Mouse (Mus musculus) heart, embryonic 13.5 days (tissue): ENCODE measurements around the gene Dda1. TPM values are rescaled to one million over a fixed set of nuclear protein-coding genes. Genes with fewer than 3 reads are reported as not detected.

Experiments
- ATAC-seq: fragments of 200-750 bp; cut with Nextera tagmentation; 2 replicates; pipeline ENCODE4 v1.8.0; 2017; ENCODE audit warnings: moderate TSS enrichment; ENCODE audit not compliant: insufficient number of reproducible peaks, low FRiP score, low TSS enrichment; ENCODE audit errors: extremely low read depth
- H3K27ac ChIP-seq: fragments of 300-500 bp; sonication (generic); replicated peaks from 2 replicates; pipeline ENCODE4 v1.5.1; 2015; ENCODE audit warnings: moderate library complexity, mild to moderate bottlenecking, inconsistent platforms
- H3K27me3 ChIP-seq: fragments of 300-500 bp; sonication (generic); replicated peaks from 2 replicates; pipeline ENCODE4 v1.6.1; 2015; ENCODE audit warnings: mild to moderate bottlenecking, inconsistent platforms
- H3K36me3 ChIP-seq: fragments of 300-500 bp; sonication (generic); 2 replicates; pipeline ENCODE4 v1.6.1; 2015; ENCODE audit warnings: mild to moderate bottlenecking, inconsistent platforms
- H3K4me1 ChIP-seq: fragments of 300-500 bp; sonication (generic); 2 replicates; pipeline ENCODE4 v1.6.1; 2015; ENCODE audit warnings: inconsistent platforms
- H3K4me2 ChIP-seq: fragments of 300-500 bp; sonication (generic); 2 replicates; pipeline ENCODE4 v1.6.1; 2015; ENCODE audit warnings: inconsistent platforms, mild to moderate bottlenecking, moderate library complexity
- H3K4me3 ChIP-seq: fragments of 300-500 bp; sonication (generic); 2 replicates; pipeline ENCODE4 v1.5.1; 2015; ENCODE audit warnings: moderate library complexity, mild to moderate bottlenecking, inconsistent platforms
- H3K9ac ChIP-seq: fragments of 300-500 bp; sonication (generic); 2 replicates; pipeline ENCODE4 v1.6.1; 2015; ENCODE audit warnings: inconsistent platforms, mild to moderate bottlenecking, moderate library complexity
- H3K9me3 ChIP-seq: fragments of 300-500 bp; sonication (generic); 2 replicates; pipeline ENCODE4 v1.6.1; 2016; ENCODE audit warnings: inconsistent platforms
- WGBS: fragments of 180-500 bp; shearing (Covaris S2); methylation state at CpG from one replicate; pipeline ENCODE4 v1.1.7; 2015; ENCODE audit warnings: mixed read lengths; 5-methylcytosine and 5-hydroxymethylcytosine counted together
- polyA plus RNA-seq: library from polyadenylated mRNA; unstranded; fragments of >200 nt; fragmentation: Nextera tagmentation; extraction: Ambion mirVana; gene quantifications from 2 replicates; pipeline ENCODE4 v1.2.1, GENCODE M21; 2015

Dda1 gene
- polyA plus RNA-seq, 1 experiment from 2014 or later: 75.6 TPM

DNA sequence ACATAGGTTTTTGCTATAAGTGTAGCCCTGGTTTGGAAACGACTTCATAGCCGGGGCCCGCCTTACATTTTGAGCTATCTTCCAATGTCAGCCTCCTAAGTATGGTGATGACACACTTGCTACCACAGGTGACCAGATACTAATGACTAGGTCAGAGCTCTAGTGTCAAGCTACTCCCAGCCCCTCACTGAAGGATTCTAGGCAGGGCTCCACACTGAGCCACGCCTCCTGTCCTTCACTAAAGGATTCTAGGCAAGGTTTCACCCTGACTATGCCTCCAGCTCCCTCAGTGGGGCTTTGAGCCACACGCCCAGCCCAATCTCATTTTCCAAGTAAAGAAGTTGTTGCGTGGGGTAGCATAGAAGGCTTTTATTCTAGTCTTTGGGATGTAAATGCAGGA is 8.3 kb upstream of the Dda1 start:
- peaks cover 17% of the 10 kb centered on the region for H3K27me3 ChIP-seq
- H3K9me3 ChIP-seq: no peaks in the 10 kb centered on the region
- peaks cover 34% of the 10 kb centered on the region for H3K4me1 ChIP-seq
- WGBS: 83% methylated on average over 6 of the region's 6 CpGs
- peaks cover 52% of the 10 kb centered on the region for H3K36me3 ChIP-seq
- no peak for ATAC-seq
- H3K9ac ChIP-seq: no peak overlapping the region
- H3K4me2 ChIP-seq: no peak overlapping the region
- H3K27ac ChIP-seq: no peak overlapping the region
- no peak overlapping the region for H3K4me3 ChIP-seq

DNA sequence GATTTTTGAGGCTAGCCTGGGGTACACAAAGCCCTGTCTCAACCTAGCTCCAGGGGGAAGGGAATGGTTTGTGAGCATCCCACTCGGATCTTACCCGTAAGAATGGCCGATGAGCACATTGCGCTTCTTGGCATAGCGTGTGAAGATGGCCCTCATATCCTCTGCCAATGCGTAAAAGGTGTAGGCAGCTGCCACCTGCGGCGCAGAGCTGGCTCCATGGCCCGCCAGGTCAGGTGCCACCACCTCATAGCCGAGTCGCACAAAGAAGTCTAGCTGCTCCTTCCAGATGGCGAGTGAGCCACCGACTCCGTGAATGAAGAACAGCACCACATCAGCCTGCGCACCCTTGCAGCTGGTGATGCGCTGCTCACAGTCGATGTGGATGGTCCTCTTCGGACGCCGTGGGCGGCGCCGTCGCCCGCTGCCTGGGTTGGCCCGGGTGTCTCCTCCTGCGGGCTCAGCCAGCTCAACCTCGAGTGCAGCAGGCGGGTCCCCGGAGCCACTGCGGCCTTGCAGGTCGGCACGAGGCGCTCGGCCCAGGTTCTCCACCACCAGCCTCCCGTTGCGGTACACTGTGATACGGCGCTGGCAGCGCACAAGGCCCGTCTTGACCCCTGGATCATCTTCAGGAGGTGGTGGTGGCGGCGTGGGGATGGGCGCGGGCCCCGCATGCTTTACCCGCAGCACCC is 7.7 kb upstream of the Dda1 start:
- Histone ChIP-seq H3K9ac (0 out of 2 replicates have a peak overlapping the region, but pooled peaks have one; percentile 34), H3K27ac (no peak overlapping the region), H3K4me1 (peaks cover 40% of the 10 kb centered on the region), H3K9me3 (no peaks in the 10 kb centered on the region), H3K4me3 (no peak overlapping the region), H3K4me2 (no peak overlapping the region), H3K27me3 (peaks cover 17% of the 10 kb centered on the region), H3K36me3 (peaks cover 58% of the 10 kb centered on the region)
- WGBS: 65% methylated on average over 47 of the region's 47 CpGs
- ATAC-seq: no peak

DNA sequence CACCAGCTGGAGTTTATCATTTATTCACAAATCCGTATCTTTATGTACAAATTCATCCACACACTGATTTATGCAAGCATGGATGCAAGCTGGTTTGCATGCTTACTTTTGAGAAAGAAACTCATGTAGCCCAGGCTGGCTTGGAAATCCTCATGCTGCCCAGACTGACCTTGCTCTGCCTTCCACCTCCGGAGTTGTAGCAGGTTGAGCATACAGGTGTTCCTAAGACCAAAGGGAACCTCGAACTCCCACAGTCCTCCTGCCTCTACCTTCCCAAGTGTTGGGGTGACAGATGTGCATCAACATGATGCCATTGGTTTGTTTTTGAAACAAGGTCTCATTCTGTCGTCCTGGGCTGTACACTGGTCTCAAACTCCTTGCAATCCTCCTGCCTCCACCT is 6.8 kb upstream of the Dda1 start:
- Histone ChIP-seq H3K4me3 (peak overlapping the region; percentile 69), H3K4me2 (peak overlapping the region; percentile 95), H3K9me3 (no peaks in the 10 kb centered on the region), H3K27ac (no peak overlapping the region), H3K4me1 (peaks cover 36% of the 10 kb centered on the region), H3K36me3 (peaks cover 57% of the 10 kb centered on the region), H3K9ac (peak overlapping the region; percentile 86), H3K27me3 (peaks cover 17% of the 10 kb centered on the region)
- no peak for ATAC-seq
- 66% methylated on average over 4 of the region's 4 CpGs for WGBS

DNA sequence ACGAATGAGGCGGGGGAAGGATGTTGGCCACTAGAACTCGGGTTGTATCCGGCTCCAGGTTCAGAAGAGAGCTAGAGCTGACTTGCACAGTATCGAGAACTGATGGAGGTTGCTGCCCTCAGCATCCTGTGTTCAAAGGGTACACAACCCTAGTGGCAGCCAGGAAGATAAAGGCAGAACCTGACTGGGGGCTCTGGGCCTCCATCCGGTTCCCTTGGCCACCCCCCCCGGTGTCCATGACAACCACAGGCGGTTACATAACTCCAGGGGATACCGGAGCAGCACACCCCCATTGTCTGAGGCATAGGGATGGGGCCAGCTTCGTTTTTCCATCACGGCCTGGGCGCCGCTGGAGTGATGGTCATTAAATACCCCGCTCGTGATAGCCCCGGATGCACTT is 6.2 kb upstream of the Dda1 start:
- WGBS: 10% methylated on average over 16 of the region's 16 CpGs
- H3K4me2 ChIP-seq: peak overlapping the region; percentile 95
- peaks cover 51% of the 10 kb centered on the region for H3K36me3 ChIP-seq
- H3K9ac ChIP-seq: peak overlapping the region; percentile 86
- H3K9me3 ChIP-seq: no peaks in the 10 kb centered on the region
- peaks cover 17% of the 10 kb centered on the region for H3K27me3 ChIP-seq
- ATAC-seq: no peak
- H3K4me1 ChIP-seq: peaks cover 36% of the 10 kb centered on the region
- peak overlapping the region; percentile 94 for H3K27ac ChIP-seq
- H3K4me3 ChIP-seq: peak overlapping the region; percentile 69

DNA sequence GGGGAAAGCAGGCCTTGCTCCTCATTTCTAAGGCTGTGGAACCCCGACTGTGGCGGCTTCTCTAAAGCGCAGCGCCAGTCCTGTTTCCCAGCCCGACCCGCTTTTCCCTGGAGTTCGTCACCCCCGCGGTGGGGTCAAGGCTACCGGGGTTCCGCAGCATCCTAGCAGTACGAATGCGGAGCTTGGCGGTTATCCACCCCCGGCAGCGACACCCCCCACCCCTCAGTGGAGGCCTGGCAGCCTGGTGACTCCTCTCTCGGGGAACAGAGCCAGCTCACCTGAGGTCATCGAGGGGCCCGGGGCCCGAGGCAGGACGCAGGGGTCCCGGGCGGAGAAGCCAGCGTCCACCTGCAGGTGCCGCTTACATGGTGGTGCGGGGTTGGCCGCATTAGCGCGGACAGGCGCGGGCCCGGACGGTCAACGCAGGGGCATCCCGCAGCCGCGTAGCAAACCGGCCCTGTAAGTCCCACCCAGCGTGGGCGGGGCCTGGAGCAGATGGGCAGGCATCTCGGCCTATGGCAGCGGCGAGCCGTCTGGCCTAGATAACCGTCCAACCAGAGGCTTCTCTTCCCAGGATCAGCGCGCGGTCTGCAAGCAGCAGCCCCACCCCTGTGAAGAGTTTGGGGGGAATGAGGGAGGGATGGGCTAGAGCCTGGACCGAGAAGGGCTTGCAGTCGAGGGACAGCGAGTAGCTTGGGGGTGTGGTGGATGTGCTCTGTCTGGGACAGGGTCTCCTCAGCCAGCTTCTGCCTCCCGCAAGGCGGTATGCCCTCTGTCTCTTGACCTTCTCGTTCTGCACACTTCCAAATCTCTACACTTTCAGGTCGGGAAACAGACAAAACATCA is 5.6 kb upstream of the Dda1 start, which contains the start of gene Abhd8:
Abhd8 (minus strand) TSS at position 468 of the 846 bp plus-strand sequence.
- Histone ChIP-seq H3K27ac (peak within 1 kb of the TSS; percentile 94), H3K4me2 (peak within 1 kb of the TSS; percentile 95), H3K9me3 (no peaks in the 10 kb centered on the region), H3K9ac (peak within 1 kb of the TSS; percentile 86), H3K4me1 (peaks cover 37% of the 10 kb centered on the region), H3K36me3 (peaks cover 46% of the 10 kb centered on the region), H3K27me3 (peaks cover 17% of the 10 kb centered on the region), H3K4me3 (peak within 1 kb of the TSS; percentile 69)
- WGBS: under 1% methylated on average over 55 of the region's 55 CpGs
- peak; percentile 79 for ATAC-seq

DNA sequence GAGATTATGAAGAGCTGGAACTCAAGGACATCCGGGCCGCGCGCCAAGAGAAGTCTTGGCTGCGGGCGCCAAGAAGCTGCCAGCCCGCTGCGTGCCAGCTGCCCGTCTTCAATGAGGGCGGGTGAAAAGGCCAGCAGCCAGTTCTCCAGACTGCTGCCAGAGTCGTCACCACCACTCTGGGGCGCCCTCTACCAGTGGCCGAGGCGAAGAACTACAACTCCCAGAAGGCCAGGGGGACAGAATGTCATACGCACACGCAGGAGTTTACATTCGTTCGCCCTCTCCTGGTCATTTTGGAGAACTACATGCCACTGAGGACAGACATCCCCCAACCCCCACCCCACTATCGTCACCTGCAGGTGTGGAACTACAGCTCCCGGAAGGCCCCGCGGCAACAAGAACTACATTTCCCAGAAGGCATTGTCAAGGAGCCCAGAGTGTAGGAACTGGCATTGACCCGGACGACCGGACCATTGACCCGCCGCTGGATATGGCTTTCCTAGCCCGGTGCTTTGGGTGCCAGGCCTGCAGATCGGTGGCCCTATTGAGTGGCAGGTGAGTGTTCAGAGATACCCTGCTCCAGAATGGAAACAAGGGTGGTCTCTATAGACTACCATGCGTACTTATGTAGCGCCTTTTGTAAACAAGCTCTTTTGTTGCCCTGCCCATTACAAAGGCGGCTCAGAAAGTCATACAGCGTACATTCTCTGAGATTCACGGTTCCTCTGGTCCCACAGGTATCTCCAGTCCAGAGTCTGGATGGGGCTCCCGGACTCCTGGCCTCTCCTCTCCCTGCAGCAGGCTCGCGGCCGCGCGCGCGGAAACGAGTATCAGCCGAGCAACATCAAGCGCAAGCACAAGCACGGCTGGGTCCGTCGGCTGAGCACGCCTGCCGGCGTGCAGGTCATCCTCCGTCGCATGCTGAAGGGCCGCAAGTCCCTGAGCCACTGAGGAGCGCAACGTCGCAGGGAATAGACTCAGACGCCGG is 4.2 kb upstream of the Dda1 start, which contains the start of gene Mrpl34:
Mrpl34 (plus strand) TSS at position 447 of the 988 bp plus-strand sequence.
- whole genome bisulfite sequencing: under 1% methylated on average over 59 of the region's 59 CpGs
- Histone ChIP-seq H3K4me1 (peaks cover 43% of the 10 kb centered on the region), H3K27me3 (peaks cover 17% of the 10 kb centered on the region), H3K9me3 (no peaks in the 10 kb centered on the region), H3K27ac (peak within 1 kb of the TSS; percentile 94), H3K36me3 (peaks cover 32% of the 10 kb centered on the region), H3K9ac (peak within 1 kb of the TSS; percentile 88), H3K4me2 (peak within 1 kb of the TSS; percentile 95), H3K4me3 (peak within 1 kb of the TSS; percentile 69)
- ATAC-seq: peak; percentile 70

DNA sequence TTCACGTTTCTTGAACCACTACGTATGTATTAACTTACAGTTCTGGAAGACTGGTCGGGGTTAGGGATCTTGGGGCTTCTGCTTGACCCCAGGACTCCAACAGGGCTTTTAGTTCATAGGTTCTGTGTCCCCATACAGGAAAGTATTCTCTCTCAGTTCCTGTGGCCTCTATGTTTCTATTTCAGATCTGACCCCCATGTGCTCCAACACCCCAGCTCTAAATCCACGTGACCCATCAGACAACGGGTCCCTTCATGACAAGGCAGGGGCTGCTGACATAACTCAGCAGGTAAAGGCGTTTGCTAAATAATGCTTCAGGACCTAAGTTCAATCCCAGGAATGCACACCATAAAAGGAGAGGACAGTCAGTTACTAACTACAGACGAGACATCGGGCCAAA is 3.3 kb upstream of the Dda1 start:
- peak overlapping the region; percentile 69 for H3K4me3 ChIP-seq
- H3K9ac ChIP-seq: peak overlapping the region; percentile 88
- H3K9me3 ChIP-seq: no peaks in the 10 kb centered on the region
- H3K27ac ChIP-seq: peak overlapping the region; percentile 90; the same call in 1 of the 2 replicates
- H3K36me3 ChIP-seq: peaks cover 27% of the 10 kb centered on the region
- peaks cover 52% of the 10 kb centered on the region for H3K4me1 ChIP-seq
- no peak for ATAC-seq
- H3K4me2 ChIP-seq: peak overlapping the region; percentile 95
- 63% methylated on average over 8 of the region's 8 CpGs for WGBS
- H3K27me3 ChIP-seq: peaks cover 17% of the 10 kb centered on the region

DNA sequence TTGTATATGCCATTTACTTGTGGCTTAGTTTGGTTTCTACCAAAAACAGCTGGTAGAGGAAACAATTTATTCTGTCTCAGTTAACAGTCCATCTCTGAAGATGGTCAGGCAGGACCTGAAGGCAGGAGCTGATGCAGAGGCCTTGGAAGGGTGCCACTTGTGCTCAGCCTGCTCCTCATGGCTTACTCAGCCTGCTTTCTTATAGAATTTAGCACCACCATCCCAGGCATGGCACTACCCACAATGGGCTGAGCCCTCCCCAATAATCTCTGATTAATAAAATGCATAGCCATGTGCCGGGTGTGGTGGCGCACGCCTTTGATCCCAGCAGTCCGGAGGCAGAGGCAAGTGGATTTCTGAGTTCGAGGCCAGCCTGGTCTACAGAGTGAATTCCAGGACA is 2.8 kb upstream of the Dda1 start:
- H3K27me3 ChIP-seq: peaks cover 13% of the 10 kb centered on the region
- peaks cover 27% of the 10 kb centered on the region for H3K36me3 ChIP-seq
- no peak overlapping the region for H3K27ac ChIP-seq
- no peak overlapping the region for H3K9ac ChIP-seq
- H3K4me3 ChIP-seq: no peak overlapping the region
- H3K4me1 ChIP-seq: peaks cover 52% of the 10 kb centered on the region
- ATAC-seq: no peak
- H3K4me2 ChIP-seq: peak overlapping the region; percentile 95; the same call in 1 of the 2 replicates
- H3K9me3 ChIP-seq: no peaks in the 10 kb centered on the region
- 91% methylated on average over 5 of the region's 5 CpGs for WGBS

DNA sequence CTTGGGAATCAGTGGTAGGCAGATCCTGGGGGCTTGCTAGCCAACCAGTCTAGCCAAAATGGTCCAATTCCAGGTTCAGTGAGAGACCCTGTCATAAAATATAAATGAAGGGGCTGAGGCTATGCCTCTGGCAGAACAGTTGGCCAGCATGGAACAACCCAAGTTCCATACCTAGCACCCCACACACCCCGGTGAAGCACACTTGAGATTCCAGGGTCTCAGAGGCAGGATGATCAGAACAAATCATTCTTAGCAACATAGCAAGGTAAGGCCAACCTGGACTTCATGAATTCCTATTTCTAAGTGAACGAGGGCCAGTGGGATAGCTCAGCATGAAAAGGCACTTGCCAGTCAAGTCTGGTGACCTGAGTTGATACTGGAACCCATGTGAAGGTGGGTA is 1.8 kb upstream of the Dda1 start:
- no peak for ATAC-seq

DNA sequence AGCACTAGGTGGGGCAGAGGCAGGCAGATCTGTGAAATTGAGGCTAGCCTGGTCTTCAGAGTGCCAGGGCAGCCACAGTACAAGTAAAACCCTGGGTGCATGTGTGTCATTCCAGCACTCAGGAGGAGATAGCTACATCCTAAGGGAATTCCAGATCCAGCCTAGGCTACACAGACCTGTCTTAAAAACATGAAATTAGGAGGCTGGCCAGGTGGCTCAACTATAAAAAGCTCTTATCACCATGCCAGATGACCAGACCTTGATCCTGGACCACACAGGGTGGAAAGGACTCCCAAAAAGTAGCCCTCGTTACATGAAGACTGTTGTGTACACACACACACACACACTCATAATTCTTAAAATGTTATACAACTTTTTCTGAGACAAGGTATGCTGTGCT is 998 bp upstream of the Dda1 start:
- ATAC-seq: no peak

More for the DNA sequence above, 1.8 kb upstream of the Dda1 start:
- peaks cover 30% of the 10 kb centered on the region for H3K36me3 ChIP-seq
- H3K4me2 ChIP-seq: no peak overlapping the region
- WGBS: 89% methylated on average over 2 of the region's 2 CpGs
- H3K9ac ChIP-seq: no peak overlapping the region
- peaks cover 3% of the 10 kb centered on the region; the same call in 1 of the 2 replicates for H3K27me3 ChIP-seq
- H3K4me1 ChIP-seq: peaks cover 45% of the 10 kb centered on the region
- no peaks in the 10 kb centered on the region for H3K9me3 ChIP-seq
- H3K27ac ChIP-seq: no peak overlapping the region
- no peak overlapping the region for H3K4me3 ChIP-seq

More for the DNA sequence above, 998 bp upstream of the Dda1 start:
- 86% methylated on average over 1 of the region's 1 CpGs for WGBS
- H3K4me1 ChIP-seq: peaks cover 37% of the 10 kb centered on the region
- H3K9ac ChIP-seq: no peak overlapping the region
- H3K4me2 ChIP-seq: no peak overlapping the region
- H3K27me3 ChIP-seq: no peaks in the 10 kb centered on the region
- no peaks in the 10 kb centered on the region for H3K9me3 ChIP-seq
- H3K4me3 ChIP-seq: no peak overlapping the region
- H3K27ac ChIP-seq: no peak overlapping the region
- peaks cover 38% of the 10 kb centered on the region for H3K36me3 ChIP-seq
